Mouse (Mus musculus): ENCODE data around the gene Abcc8. TPM values are rescaled to one million over a fixed set of nuclear protein-coding genes. Genes with fewer than 3 reads are reported as not detected.
"Not testable (repeated sequence)": the region's sequence is repeated elsewhere in the genome, so short reads cannot be mapped to it uniquely, and the experiment has no call there.

The Abcc8 gene
- polyA plus RNA-seq, 1 experiment from 2014 or later: 2.6 TPM

DNA sequence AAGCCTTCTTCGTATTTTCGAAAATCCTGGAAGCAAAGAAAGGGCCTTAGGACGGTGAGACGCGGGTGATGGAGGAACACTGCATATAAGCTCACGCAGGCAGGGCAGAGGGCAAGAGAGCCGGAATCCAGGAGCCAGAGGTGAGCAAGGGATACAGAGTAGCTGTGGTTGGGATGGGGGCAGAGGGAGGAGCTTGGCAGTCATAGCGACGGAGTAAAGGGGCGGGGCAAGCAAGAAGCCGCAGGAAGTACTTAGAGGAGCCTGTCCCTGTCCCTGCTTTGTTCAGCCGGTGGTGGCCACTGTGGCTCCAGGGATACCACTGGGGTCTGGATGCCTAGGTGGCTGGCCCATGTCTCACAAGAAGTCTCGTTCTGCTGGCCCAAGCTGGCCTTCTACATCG, 21.8 kb upstream of the Abcc8 start:
- WGBS: 15% methylated on average over 14 of the region's 14 CpGs
- no peak overlapping the region for H3K4me3 ChIP-seq (ENCODE audit: low read length)
- no peaks in the 10 kb centered on the region for H3K36me3 ChIP-seq (ENCODE audit: insufficient read depth, low read length)
- H3K4me1 ChIP-seq (ENCODE audit: insufficient read depth, low read length): no peaks in the 10 kb centered on the region; the same call in 1 of the 2 replicates
- H3K27me3 ChIP-seq (ENCODE audit: insufficient read depth, low read length): no peaks in the 10 kb centered on the region
- peak; percentile 33; the same call in 1 of the 2 replicates for ATAC-seq (ENCODE audit: low FRiP score, low TSS enrichment)
- H3K9ac ChIP-seq (replicated peaks; ENCODE audit: low read length): no peak overlapping the region
- 0 out of 2 replicates have a peak overlapping the region, but pooled peaks have one; percentile 13 for H3K4me2 ChIP-seq (replicated peaks; ENCODE audit: low read depth, low read length)
- H3K9me3 ChIP-seq (ENCODE audit: low read length): no peaks in the 10 kb centered on the region
- no peak overlapping the region for H3K27ac ChIP-seq (ENCODE audit: low read length)

DNA sequence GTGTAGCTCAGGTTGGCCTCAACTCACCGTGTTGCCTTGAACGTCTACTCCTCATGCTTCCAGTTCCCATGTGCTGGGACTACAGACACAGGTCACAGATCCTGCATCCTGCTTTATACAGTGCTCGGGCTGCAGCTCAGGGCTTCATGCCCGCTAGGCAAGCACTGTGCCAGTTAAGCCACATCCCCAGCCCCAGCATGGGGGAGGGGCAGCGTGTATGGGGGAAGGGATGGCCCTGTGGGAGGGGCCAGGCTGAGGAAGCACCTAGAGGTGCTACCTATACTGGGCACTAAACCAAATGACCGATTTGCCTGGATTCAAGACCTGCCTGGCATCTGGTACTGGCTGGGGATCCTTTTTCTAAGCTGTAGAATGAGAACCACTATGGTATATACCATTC, 20.2 kb upstream of the Abcc8 start:
- H3K4me1 ChIP-seq (ENCODE audit: insufficient read depth, low read length): no peaks in the 10 kb centered on the region; the same call in 1 of the 2 replicates
- WGBS: 61% methylated on average over 6 of the region's 6 CpGs
- H3K27me3 ChIP-seq (ENCODE audit: insufficient read depth, low read length): no peaks in the 10 kb centered on the region
- no peak overlapping the region for H3K9ac ChIP-seq (replicated peaks; ENCODE audit: low read length)
- no peaks in the 10 kb centered on the region for H3K9me3 ChIP-seq (ENCODE audit: low read length)
- ATAC-seq (ENCODE audit: low FRiP score, low TSS enrichment): no peak
- H3K4me2 ChIP-seq (replicated peaks; ENCODE audit: low read depth, low read length): no peak overlapping the region
- H3K36me3 ChIP-seq (ENCODE audit: insufficient read depth, low read length): no peaks in the 10 kb centered on the region
- H3K27ac ChIP-seq (ENCODE audit: low read length): no peak overlapping the region
- no peak overlapping the region for H3K4me3 ChIP-seq (ENCODE audit: low read length)

DNA sequence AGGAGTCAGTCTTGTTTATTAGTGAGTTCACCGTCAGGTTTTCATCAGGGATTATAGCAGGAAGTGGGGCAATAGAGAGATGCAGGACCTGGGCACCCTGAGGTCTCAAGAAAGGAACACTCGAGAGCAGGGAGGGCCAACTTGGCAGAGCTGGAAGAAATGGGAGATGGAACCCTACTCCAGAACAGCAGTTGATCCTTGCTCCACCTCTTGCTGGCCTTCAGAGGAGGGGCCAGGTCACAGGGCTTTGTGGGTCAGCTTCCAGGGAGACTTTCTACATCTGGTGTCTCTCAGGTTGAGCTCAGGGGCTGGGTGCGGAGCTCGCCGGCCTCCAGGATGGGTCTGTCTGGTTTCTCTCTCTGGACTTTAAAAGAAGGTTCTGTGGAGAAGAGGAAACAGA, 15.5 kb upstream of the Abcc8 start:
- Histone ChIP-seq H3K4me3 (ENCODE audit: low read length) (no peak overlapping the region), H3K4me2 (replicated peaks; ENCODE audit: low read depth, low read length) (no peak overlapping the region), H3K9me3 (ENCODE audit: low read length) (no peaks in the 10 kb centered on the region), H3K27ac (ENCODE audit: low read length) (no peak overlapping the region), H3K27me3 (ENCODE audit: insufficient read depth, low read length) (no peaks in the 10 kb centered on the region), H3K36me3 (ENCODE audit: insufficient read depth, low read length) (no peaks in the 10 kb centered on the region), H3K9ac (replicated peaks; ENCODE audit: low read length) (no peak overlapping the region), H3K4me1 (ENCODE audit: insufficient read depth, low read length) (no peaks in the 10 kb centered on the region)
- WGBS: 83% methylated on average over 5 of the region's 5 CpGs
- no peak for ATAC-seq (ENCODE audit: low FRiP score, low TSS enrichment)

DNA sequence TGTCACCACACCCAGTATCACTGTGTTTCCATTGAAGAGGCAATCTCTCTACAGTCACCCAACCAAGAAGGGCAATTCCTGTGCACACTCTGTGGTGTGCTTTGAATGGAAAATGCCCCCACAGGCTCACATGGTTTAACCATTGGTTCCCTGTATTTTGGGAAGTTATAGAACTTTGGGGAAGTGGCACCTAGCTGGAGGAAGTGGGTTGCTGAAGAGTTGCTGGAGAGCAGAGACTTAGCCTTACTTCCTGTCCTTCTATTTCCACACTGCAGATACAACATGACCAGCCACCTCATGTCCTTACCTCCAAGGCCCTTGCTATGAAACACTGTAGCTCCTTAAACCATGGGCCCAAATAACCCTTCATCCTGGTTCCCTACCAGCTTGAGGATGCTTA, 4.4 kb upstream of the Abcc8 start:
- Histone ChIP-seq H3K9ac (replicated peaks; ENCODE audit: low read length) (no peak overlapping the region), H3K27ac (ENCODE audit: low read length) (no peak overlapping the region), H3K4me3 (ENCODE audit: low read length) (no peak overlapping the region), H3K9me3 (ENCODE audit: low read length) (no peaks in the 10 kb centered on the region), H3K4me2 (replicated peaks; ENCODE audit: low read depth, low read length) (no peak overlapping the region), H3K27me3 (ENCODE audit: insufficient read depth, low read length) (peaks cover 29% of the 10 kb centered on the region), H3K4me1 (ENCODE audit: insufficient read depth, low read length) (peaks cover 10% of the 10 kb centered on the region), H3K36me3 (ENCODE audit: insufficient read depth, low read length) (no peaks in the 10 kb centered on the region)
- ATAC-seq (ENCODE audit: low FRiP score, low TSS enrichment): no peak

DNA sequence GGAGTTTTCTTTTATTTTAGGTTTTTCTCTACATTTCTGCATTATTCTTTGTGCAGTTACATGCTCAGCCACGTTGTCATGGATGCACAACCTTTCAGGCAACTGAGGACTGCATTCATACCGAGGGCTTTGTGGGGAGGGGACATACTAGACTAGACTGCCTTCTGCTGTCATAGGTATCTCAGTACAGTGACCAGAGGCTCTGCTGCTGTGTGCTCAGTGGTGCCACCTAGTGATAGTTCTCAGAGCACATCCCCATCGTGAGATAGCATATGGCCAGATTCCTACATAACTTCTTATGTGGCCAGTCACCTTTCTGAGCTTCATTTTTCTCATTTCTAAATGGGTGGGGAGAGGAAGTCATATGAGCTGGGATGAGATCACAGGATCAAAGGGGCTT, 1.8 kb upstream of the Abcc8 start:
- 0 out of 2 replicates have a peak, but pooled peaks have one; percentile 66 for ATAC-seq (ENCODE audit: low FRiP score, low TSS enrichment)
- Histone ChIP-seq H3K4me3 (ENCODE audit: low read length) (no peak overlapping the region), H3K9me3 (ENCODE audit: low read length) (no peaks in the 10 kb centered on the region), H3K4me2 (replicated peaks; ENCODE audit: low read depth, low read length) (no peak overlapping the region), H3K9ac (replicated peaks; ENCODE audit: low read length) (no peak overlapping the region), H3K27me3 (ENCODE audit: insufficient read depth, low read length) (peaks cover 45% of the 10 kb centered on the region), H3K4me1 (ENCODE audit: insufficient read depth, low read length) (peaks cover 12% of the 10 kb centered on the region), H3K36me3 (ENCODE audit: insufficient read depth, low read length) (no peaks in the 10 kb centered on the region), H3K27ac (ENCODE audit: low read length) (no peak overlapping the region)
- 2% methylated on average over 3 of the region's 3 CpGs for WGBS

DNA sequence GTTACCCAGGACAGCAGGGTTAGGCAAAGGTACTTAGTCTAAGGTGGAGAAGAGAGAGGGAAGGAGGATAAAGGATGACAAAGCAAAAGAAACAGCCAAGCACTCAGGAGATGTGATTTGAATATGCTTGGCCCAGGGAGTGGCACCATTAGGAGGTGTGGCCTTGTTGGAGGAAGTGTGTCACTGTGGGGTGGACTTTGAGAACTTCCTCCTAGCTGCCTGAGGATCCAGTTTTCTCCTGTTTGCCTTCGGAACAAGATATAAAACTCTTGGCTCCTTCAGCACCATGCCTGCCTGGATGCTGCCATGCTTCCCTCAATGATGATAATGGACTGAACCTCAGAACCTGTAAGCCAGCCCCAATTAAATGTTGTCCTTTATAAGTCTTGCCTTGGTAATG, 10.9 kb downstream of the Abcc8 start:
- WGBS: 69% methylated on average over 1 of the region's 1 CpGs
- not testable (repeated sequence) for H3K4me1 ChIP-seq (ENCODE audit: insufficient read depth, low read length); H3K4me2 ChIP-seq (replicated peaks; ENCODE audit: low read depth, low read length); H3K27ac ChIP-seq (ENCODE audit: low read length); H3K27me3 ChIP-seq (ENCODE audit: insufficient read depth, low read length); ATAC-seq (ENCODE audit: low FRiP score, low TSS enrichment); H3K9ac ChIP-seq (replicated peaks; ENCODE audit: low read length); H3K4me3 ChIP-seq (ENCODE audit: low read length); H3K9me3 ChIP-seq (ENCODE audit: low read length); H3K36me3 ChIP-seq (ENCODE audit: insufficient read depth, low read length)

DNA sequence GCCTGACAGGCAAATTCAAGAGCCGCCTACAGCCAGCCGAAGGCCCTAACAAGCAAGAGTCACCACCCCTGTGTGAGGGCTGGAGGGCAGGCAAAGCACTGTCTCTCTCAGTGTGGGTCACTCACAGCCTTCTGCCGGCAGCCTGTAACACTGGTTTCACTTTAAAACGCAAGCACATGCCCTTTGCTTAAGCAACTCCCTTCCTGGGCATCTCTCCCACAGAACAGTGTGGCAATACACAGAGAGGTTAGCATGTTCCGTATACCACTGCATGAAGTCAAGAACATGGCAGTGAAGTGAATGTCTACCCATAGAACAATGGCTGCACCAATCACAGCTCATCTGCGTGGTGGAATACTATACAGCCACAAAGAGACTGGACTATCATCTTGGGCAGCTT, 11.4 kb downstream of the Abcc8 start:
- H3K9me3 ChIP-seq (ENCODE audit: low read length): no peaks in the 10 kb centered on the region
- H3K27ac ChIP-seq (ENCODE audit: low read length): no peak overlapping the region
- no peak overlapping the region for H3K4me3 ChIP-seq (ENCODE audit: low read length)
- H3K36me3 ChIP-seq (ENCODE audit: insufficient read depth, low read length): no peaks in the 10 kb centered on the region
- ATAC-seq (ENCODE audit: low FRiP score, low TSS enrichment): no peak
- H3K4me2 ChIP-seq (replicated peaks; ENCODE audit: low read depth, low read length): no peak overlapping the region
- H3K4me1 ChIP-seq (ENCODE audit: insufficient read depth, low read length): no peaks in the 10 kb centered on the region
- H3K9ac ChIP-seq (replicated peaks; ENCODE audit: low read length): no peak overlapping the region
- WGBS: 90% methylated on average over 6 of the region's 6 CpGs
- H3K27me3 ChIP-seq (ENCODE audit: insufficient read depth, low read length): no peaks in the 10 kb centered on the region

DNA sequence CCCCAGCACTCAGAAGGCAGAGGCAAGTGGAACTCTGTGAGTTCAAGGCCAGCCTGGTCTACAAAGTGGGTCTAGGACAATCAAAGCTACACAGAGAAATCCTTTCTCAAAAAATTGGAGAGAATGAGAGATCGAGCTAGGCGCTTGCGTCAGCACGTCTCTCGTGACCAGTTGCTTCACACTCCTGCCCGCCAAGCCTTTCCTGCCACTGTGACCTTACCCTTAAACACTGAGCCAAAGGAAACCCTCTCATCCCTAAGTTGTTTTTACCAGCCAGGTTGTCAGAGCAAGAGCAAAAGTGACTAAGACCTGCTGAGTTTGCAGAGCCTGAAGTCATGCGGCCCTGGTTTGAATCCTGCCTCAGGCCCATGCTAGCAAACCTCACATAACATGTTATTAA, 11.9 kb downstream of the Abcc8 start:
- no peak overlapping the region for H3K4me2 ChIP-seq (replicated peaks; ENCODE audit: low read depth, low read length)
- no peaks in the 10 kb centered on the region for H3K36me3 ChIP-seq (ENCODE audit: insufficient read depth, low read length)
- H3K4me1 ChIP-seq (ENCODE audit: insufficient read depth, low read length): no peaks in the 10 kb centered on the region
- no peak for ATAC-seq (ENCODE audit: low FRiP score, low TSS enrichment)
- H3K27me3 ChIP-seq (ENCODE audit: insufficient read depth, low read length): 0 out of 2 replicates have a peak, but pooled peaks cover under 1% of the 10 kb centered on the region
- no peak overlapping the region for H3K9ac ChIP-seq (replicated peaks; ENCODE audit: low read length)
- no peak overlapping the region for H3K4me3 ChIP-seq (ENCODE audit: low read length)
- no peaks in the 10 kb centered on the region for H3K9me3 ChIP-seq (ENCODE audit: low read length)
- no peak overlapping the region for H3K27ac ChIP-seq (ENCODE audit: low read length)
- WGBS: 87% methylated on average over 7 of the region's 7 CpGs

DNA sequence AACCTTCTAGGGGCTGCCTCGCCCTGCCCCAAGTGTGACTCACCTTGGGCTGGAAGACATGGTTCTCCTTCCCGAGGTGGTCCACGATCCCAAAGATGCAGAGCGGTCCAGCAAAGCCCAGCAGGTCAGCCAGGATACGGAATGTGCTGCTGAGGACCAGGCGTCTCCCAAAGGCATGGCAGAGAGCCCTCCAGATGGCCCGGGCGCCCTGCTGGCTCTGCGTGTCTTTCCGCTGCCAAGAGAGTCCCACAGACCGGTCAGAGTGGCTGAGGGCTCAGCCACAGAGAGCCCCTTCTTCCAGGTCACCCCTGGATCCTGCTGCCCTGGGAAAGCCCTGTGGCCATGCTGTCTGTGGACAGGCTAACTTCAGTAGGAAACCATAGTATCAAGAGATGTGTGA, 14.0 kb downstream of the Abcc8 start:
- no peak overlapping the region for H3K4me2 ChIP-seq (replicated peaks; ENCODE audit: low read depth, low read length)
- H3K27me3 ChIP-seq (ENCODE audit: insufficient read depth, low read length): 0 out of 2 replicates have a peak, but pooled peaks cover 5% of the 10 kb centered on the region
- 94% methylated on average over 11 of the region's 11 CpGs for WGBS
- H3K9me3 ChIP-seq (ENCODE audit: low read length): no peaks in the 10 kb centered on the region
- ATAC-seq (ENCODE audit: low FRiP score, low TSS enrichment): no peak
- no peak overlapping the region for H3K4me3 ChIP-seq (ENCODE audit: low read length)
- H3K36me3 ChIP-seq (ENCODE audit: insufficient read depth, low read length): no peaks in the 10 kb centered on the region
- H3K9ac ChIP-seq (replicated peaks; ENCODE audit: low read length): no peak overlapping the region
- no peaks in the 10 kb centered on the region for H3K4me1 ChIP-seq (ENCODE audit: insufficient read depth, low read length)
- no peak overlapping the region for H3K27ac ChIP-seq (ENCODE audit: low read length)

DNA sequence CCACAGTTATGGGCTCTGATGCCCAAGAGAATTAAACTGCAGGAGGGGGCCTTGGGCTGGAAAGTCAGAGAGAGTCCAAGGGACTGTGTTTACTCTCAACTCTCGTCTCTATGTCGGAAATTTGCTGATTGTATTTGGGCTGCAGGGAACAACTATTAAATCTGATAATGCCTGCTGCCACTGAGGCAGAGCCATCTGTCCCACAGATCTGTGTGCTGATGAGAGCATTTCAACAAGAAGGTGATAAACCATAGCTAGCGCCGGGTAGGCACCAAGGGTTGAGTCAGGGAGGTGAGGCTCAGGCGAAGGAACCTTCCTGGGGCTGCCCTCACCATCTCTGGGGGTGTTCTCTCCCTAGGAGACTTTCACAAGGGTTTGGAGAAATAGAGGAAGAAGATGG, 17.1 kb downstream of the Abcc8 start:
- ATAC-seq (ENCODE audit: low FRiP score, low TSS enrichment): no peak
- H3K9ac ChIP-seq (replicated peaks; ENCODE audit: low read length): no peak overlapping the region
- H3K4me3 ChIP-seq (ENCODE audit: low read length): no peak overlapping the region
- H3K27ac ChIP-seq (ENCODE audit: low read length): no peak overlapping the region
- no peak overlapping the region for H3K4me2 ChIP-seq (replicated peaks; ENCODE audit: low read depth, low read length)
- no peaks in the 10 kb centered on the region for H3K9me3 ChIP-seq (ENCODE audit: low read length)
- 0 out of 2 replicates have a peak, but pooled peaks cover 5% of the 10 kb centered on the region for H3K27me3 ChIP-seq (ENCODE audit: insufficient read depth, low read length)
- H3K4me1 ChIP-seq (ENCODE audit: insufficient read depth, low read length): no peaks in the 10 kb centered on the region
- H3K36me3 ChIP-seq (ENCODE audit: insufficient read depth, low read length): no peaks in the 10 kb centered on the region
- 77% methylated on average over 5 of the region's 5 CpGs for WGBS
